Mouse (Mus musculus): ENCODE measurements around the gene Rhbg.

GRCm38 (mm10) chr3:88234041-88234440, 20.5 kb downstream of the Rhbg start:
- no peak for TF ChIP-seq EP300 (IDR thresholded peaks at IDR 0.05; ENCODE audit: low read depth in 1 of 2, low read length in 2 of 2)
- TF ChIP-seq HCFC1 (IDR thresholded peaks at IDR 0.05; ENCODE audit: low read depth, low read length), result no peak
- no peak for TF ChIP-seq TBP (IDR thresholded peaks at IDR 0.05; ENCODE audit: low read depth, low read length)
- no peak for TF ChIP-seq CTCF (IDR thresholded peaks at IDR 0.05 in 2 of 3, conservative IDR thresholded peaks at IDR 0.05 in 1 of 3; ENCODE audit: control insufficient read depth in 1 of 3, insufficient read depth in 1 of 3, low read depth in 2 of 3, low read length in 3 of 3, poor library complexity in 1 of 3, severe bottlenecking in 1 of 3)

Measured in MEL (cell line).